Mouse (Mus musculus): ENCODE measurements at regions not wholly inside any gene's neighbourhood (a gene's known extent, or its start where the extent isn't known, plus 50 kb on each side); places are given as distances from the start of the nearest gene placed in this dataset.

DNA sequence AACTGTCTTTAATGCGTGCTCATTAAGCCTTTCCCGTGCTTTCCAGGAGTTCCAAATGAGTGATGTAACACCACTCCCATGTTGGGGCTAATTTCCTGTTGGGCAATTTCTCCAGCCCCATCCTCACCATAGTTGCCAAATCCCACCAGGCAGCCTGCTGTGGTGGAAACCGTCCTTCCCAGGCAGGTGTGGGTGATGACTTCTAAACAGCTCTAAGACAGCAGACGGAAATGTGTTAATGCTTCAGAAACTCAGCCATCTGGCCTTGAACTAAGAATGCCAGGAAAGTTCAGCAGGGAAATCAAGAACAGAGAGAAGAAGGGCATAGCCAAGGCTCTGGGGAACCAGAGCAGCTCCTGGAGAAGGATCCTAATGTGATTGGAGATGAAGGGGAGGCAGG lies 560.5 kb upstream of the Dmac1 start:
- TF ChIP-seq POLR2A (IDR thresholded peaks at IDR 0.05; ENCODE audit: extremely low read depth, insufficient read depth, low read length) (no peak), CTCF (IDR thresholded peaks at IDR 0.05; ENCODE audit: low read depth, low read length) (no peak)

Measured in liver, adult 2 months (tissue).